Mouse (Mus musculus): ENCODE measurements around the gene Gba.

Gba gene

GRCm38 (mm10) chr3:89243609-89244008 lies 40.9 kb downstream of the Gba start:
- DNase-seq (ENCODE audit: low spot score), result no peak

- no peak for DNase-seq (ENCODE audit: low spot score)
These were observed 41.6 kb downstream of the Gba start for GRCm38 (mm10) chr3:89244158-89244981.

- DNase-seq (ENCODE audit: low spot score), result no peak
These were observed 42.4 kb downstream of the Gba start for GRCm38 (mm10) chr3:89244982-89245687.

- DNase-seq (ENCODE audit: low spot score), result peak; percentile 44
These were observed 43.0 kb downstream of the Gba start, which contains the start of gene Krtcap2 for GRCm38 (mm10) chr3:89245688-89246171. Gene Krtcap2, plus strand, starts transcription at chr3:89245966.

- DNase-seq (ENCODE audit: low spot score), result peak; percentile 89
These were observed 43.8 kb downstream of the Gba start, which contains the start of gene Trim46 for GRCm38 (mm10) chr3:89246261-89247100. Gene Trim46, minus strand, starts transcription at chr3:89246309.

GRCm38 (mm10) chr3:89247466-89247865 lies 44.7 kb downstream of the Gba start:
- DNase-seq (ENCODE audit: low spot score), result no peak

- no peak for DNase-seq (ENCODE audit: low spot score)
These were observed 47.8 kb downstream of the Gba start for GRCm38 (mm10) chr3:89250435-89251040.

- DNase-seq (ENCODE audit: low spot score), result peak; percentile 39
These were observed 48.7 kb downstream of the Gba start for GRCm38 (mm10) chr3:89251365-89251895.

- no peak for DNase-seq (ENCODE audit: low spot score)
These were observed 52.3 kb downstream of the Gba start for GRCm38 (mm10) chr3:89254994-89255393.

- DNase-seq (ENCODE audit: low spot score), result no peak
These were observed 53.4 kb downstream of the Gba start for GRCm38 (mm10) chr3:89256177-89256576.

All from testis, postnatal 14 days (tissue).